Mouse (Mus musculus): ENCODE measurements around the gene Kif4. TPM values are rescaled to one million over a fixed set of nuclear protein-coding genes. Genes with fewer than 3 reads are reported as not detected.
A peak's percentile ranks its signal among the peaks of the same experiment; 100 is the strongest.

The Kif4 gene
- polyA plus RNA-seq, 1 experiment from 2014 or later: 5.6 TPM

- Histone ChIP-seq H3K9ac (no peak overlapping the region), H3K4me3 (no peak overlapping the region), H3K36me3 (no peaks in the 10 kb centered on the region), H3K4me1 (replicated peaks) (no peaks in the 10 kb centered on the region), H3K9me3 (no peaks in the 10 kb centered on the region), H3K27ac (replicated peaks) (no peak overlapping the region), H3K27me3 (no peaks in the 10 kb centered on the region), H3K4me2 (no peak overlapping the region)
- ATAC-seq (ENCODE audit: low FRiP score, low read depth): no peak
Observed at GRCm38 (mm10) chrX:100652848-100653247, 27.3 kb downstream of the Kif4 start.

GRCm38 (mm10) chrX:100664825-100665224 is 39.3 kb downstream of the Kif4 start:
- WGBS: 94% methylated on average over 2 of the region's 2 CpGs
- Histone ChIP-seq H3K9ac (no peak overlapping the region), H3K27ac (replicated peaks) (no peak overlapping the region), H3K9me3 (no peaks in the 10 kb centered on the region), H3K36me3 (no peaks in the 10 kb centered on the region), H3K27me3 (no peaks in the 10 kb centered on the region), H3K4me1 (replicated peaks) (no peaks in the 10 kb centered on the region), H3K4me2 (no peak overlapping the region), H3K4me3 (no peak overlapping the region)
- no peak for ATAC-seq (ENCODE audit: low FRiP score, low read depth)

GRCm38 (mm10) chrX:100678204-100678603 is 52.7 kb downstream of the Kif4 start:
- no peak overlapping the region for H3K4me2 ChIP-seq
- ATAC-seq (ENCODE audit: low FRiP score, low read depth): no peak
- H3K27me3 ChIP-seq: no peaks in the 10 kb centered on the region
- no peaks in the 10 kb centered on the region for H3K9me3 ChIP-seq
- no peak overlapping the region for H3K4me3 ChIP-seq
- H3K4me1 ChIP-seq (replicated peaks): no peaks in the 10 kb centered on the region
- 89% methylated on average over 3 of the region's 3 CpGs for WGBS
- H3K27ac ChIP-seq (replicated peaks): no peak overlapping the region
- no peak overlapping the region for H3K9ac ChIP-seq
- H3K36me3 ChIP-seq: no peaks in the 10 kb centered on the region

GRCm38 (mm10) chrX:100686527-100686926 is 61.0 kb downstream of the Kif4 start:
- WGBS: 51% methylated on average over 3 of the region's 3 CpGs
- no peaks in the 10 kb centered on the region for H3K36me3 ChIP-seq
- H3K27me3 ChIP-seq: no peaks in the 10 kb centered on the region
- no peak for ATAC-seq (ENCODE audit: low FRiP score, low read depth)
- no peak overlapping the region for H3K9ac ChIP-seq
- no peaks in the 10 kb centered on the region for H3K9me3 ChIP-seq
- H3K4me1 ChIP-seq (replicated peaks): no peaks in the 10 kb centered on the region
- no peak overlapping the region for H3K4me2 ChIP-seq
- H3K27ac ChIP-seq (replicated peaks): no peak overlapping the region
- no peak overlapping the region for H3K4me3 ChIP-seq

GRCm38 (mm10) chrX:100687360-100688032 is 62.0 kb downstream of the Kif4 start:
- WGBS: 83% methylated on average over 6 of the region's 6 CpGs
- no peak overlapping the region for H3K27ac ChIP-seq (replicated peaks)
- H3K4me1 ChIP-seq (replicated peaks): no peaks in the 10 kb centered on the region
- H3K4me3 ChIP-seq: no peak overlapping the region
- no peak overlapping the region for H3K9ac ChIP-seq
- no peaks in the 10 kb centered on the region for H3K27me3 ChIP-seq
- no peaks in the 10 kb centered on the region for H3K36me3 ChIP-seq
- H3K9me3 ChIP-seq: no peaks in the 10 kb centered on the region
- H3K4me2 ChIP-seq: no peak overlapping the region
- no peak for ATAC-seq (ENCODE audit: low FRiP score, low read depth)

GRCm38 (mm10) chrX:100688033-100688370 is 62.5 kb downstream of the Kif4 start:
- no peak overlapping the region for H3K9ac ChIP-seq
- H3K4me1 ChIP-seq (replicated peaks): no peaks in the 10 kb centered on the region
- no peaks in the 10 kb centered on the region for H3K9me3 ChIP-seq
- no peak overlapping the region for H3K4me2 ChIP-seq
- no peak overlapping the region for H3K4me3 ChIP-seq
- H3K27me3 ChIP-seq: no peaks in the 10 kb centered on the region
- no peak overlapping the region for H3K27ac ChIP-seq (replicated peaks)
- ATAC-seq (ENCODE audit: low FRiP score, low read depth): no peak
- H3K36me3 ChIP-seq: no peaks in the 10 kb centered on the region
- WGBS: 70% methylated on average over 5 of the region's 5 CpGs

- no peak overlapping the region for H3K27ac ChIP-seq (replicated peaks)
- no peak for ATAC-seq (ENCODE audit: low FRiP score, low read depth)
- H3K27me3 ChIP-seq: no peaks in the 10 kb centered on the region
- no peaks in the 10 kb centered on the region for H3K36me3 ChIP-seq
- no peak overlapping the region for H3K4me2 ChIP-seq
- 98% methylated on average over 4 of the region's 4 CpGs for WGBS
- H3K9me3 ChIP-seq: no peaks in the 10 kb centered on the region
- H3K4me3 ChIP-seq: no peak overlapping the region
- no peaks in the 10 kb centered on the region for H3K4me1 ChIP-seq (replicated peaks)
- no peak overlapping the region for H3K9ac ChIP-seq
Observed at GRCm38 (mm10) chrX:100696776-100697175, 71.2 kb downstream of the Kif4 start.

GRCm38 (mm10) chrX:100708032-100708431 is 82.5 kb downstream of the Kif4 start:
- H3K9ac ChIP-seq: no peak overlapping the region
- no peaks in the 10 kb centered on the region for H3K4me1 ChIP-seq (replicated peaks)
- no peaks in the 10 kb centered on the region for H3K36me3 ChIP-seq
- no peak overlapping the region for H3K4me3 ChIP-seq
- ATAC-seq (ENCODE audit: low FRiP score, low read depth): no peak
- no peaks in the 10 kb centered on the region for H3K27me3 ChIP-seq
- H3K9me3 ChIP-seq: no peaks in the 10 kb centered on the region
- no peak overlapping the region for H3K4me2 ChIP-seq
- no peak overlapping the region for H3K27ac ChIP-seq (replicated peaks)
- 90% methylated on average over 6 of the region's 6 CpGs for WGBS

- no peaks in the 10 kb centered on the region for H3K4me1 ChIP-seq (replicated peaks)
- 95% methylated on average over 6 of the region's 6 CpGs for WGBS
Observed at GRCm38 (mm10) chrX:100716173-100716572, 90.6 kb downstream of the Kif4 start.

GRCm38 (mm10) chrX:100728947-100729346 is 103.4 kb downstream of the Kif4 start:
- Histone ChIP-seq H3K4me2 (no peak overlapping the region), H3K9me3 (no peaks in the 10 kb centered on the region), H3K4me1 (replicated peaks) (no peaks in the 10 kb centered on the region), H3K27ac (replicated peaks) (peak overlapping the region; percentile 74), H3K36me3 (no peaks in the 10 kb centered on the region), H3K27me3 (no peaks in the 10 kb centered on the region), H3K9ac (no peak overlapping the region), H3K4me3 (no peak overlapping the region)
- WGBS: 25% methylated on average over 1 of the region's 1 CpGs
- peak; percentile 73 for ATAC-seq (ENCODE audit: low FRiP score, low read depth)

More at GRCm38 (mm10) chrX:100716173-100716572, 90.6 kb downstream of the Kif4 start:
- Histone ChIP-seq H3K9me3 (no peaks in the 10 kb centered on the region), H3K9ac (no peak overlapping the region), H3K4me3 (no peak overlapping the region), H3K27me3 (no peaks in the 10 kb centered on the region), H3K36me3 (no peaks in the 10 kb centered on the region), H3K27ac (replicated peaks) (no peak overlapping the region), H3K4me2 (no peak overlapping the region)
- ATAC-seq (ENCODE audit: low FRiP score, low read depth): no peak

- Histone ChIP-seq H3K36me3 (no peaks in the 10 kb centered on the region), H3K27ac (replicated peaks) (peak within 1 kb of the TSS; percentile 74), H3K27me3 (no peaks in the 10 kb centered on the region), H3K9me3 (no peaks in the 10 kb centered on the region), H3K9ac (peak within 1 kb of the TSS; percentile 29; the same call in 1 of the 2 replicates), H3K4me2 (peak within 1 kb of the TSS; percentile 62), H3K4me3 (peak within 1 kb of the TSS; percentile 36), H3K4me1 (replicated peaks) (no peaks in the 10 kb centered on the region)
- WGBS: 28% methylated on average over 8 of the region's 8 CpGs
- peak; percentile 90 for ATAC-seq (ENCODE audit: low FRiP score, low read depth)
Observed at GRCm38 (mm10) chrX:100729665-100730188, 104.2 kb downstream of the Kif4 start, which contains the start of gene Gdpd2. Gene Gdpd2, plus strand, starts transcription at chrX:100729873.

GRCm38 (mm10) chrX:100730266-100730665 is 104.7 kb downstream of the Kif4 start:
- 30% methylated on average over 8 of the region's 8 CpGs for WGBS
- Histone ChIP-seq H3K27me3 (no peaks in the 10 kb centered on the region), H3K9me3 (no peaks in the 10 kb centered on the region), H3K9ac (peak overlapping the region; percentile 29; the same call in 1 of the 2 replicates), H3K4me1 (replicated peaks) (no peaks in the 10 kb centered on the region), H3K36me3 (no peaks in the 10 kb centered on the region), H3K4me3 (peak overlapping the region; percentile 36), H3K4me2 (peak overlapping the region; percentile 62), H3K27ac (replicated peaks) (peak overlapping the region; percentile 74)
- ATAC-seq (ENCODE audit: low FRiP score, low read depth): peak; percentile 65

GRCm38 (mm10) chrX:100734359-100734758 is 108.8 kb downstream of the Kif4 start:
- H3K27me3 ChIP-seq: no peaks in the 10 kb centered on the region
- no peak overlapping the region for H3K4me2 ChIP-seq
- H3K27ac ChIP-seq (replicated peaks): no peak overlapping the region
- 74% methylated on average over 7 of the region's 7 CpGs for WGBS
- ATAC-seq (ENCODE audit: low FRiP score, low read depth): no peak
- H3K4me1 ChIP-seq (replicated peaks): no peaks in the 10 kb centered on the region
- no peaks in the 10 kb centered on the region for H3K9me3 ChIP-seq
- no peak overlapping the region for H3K4me3 ChIP-seq
- no peaks in the 10 kb centered on the region for H3K36me3 ChIP-seq
- H3K9ac ChIP-seq: no peak overlapping the region
